Mouse (Mus musculus) midbrain, embryonic 12.5 days (tissue): ENCODE measurements around the gene Fbxo39. TPM values are rescaled to one million over a fixed set of nuclear protein-coding genes. Genes with fewer than 3 reads are reported as not detected.

Experiments
- ATAC-seq: fragments of 200-750 bp; cut with Nextera tagmentation; 2 replicates; pipeline ENCODE4 v1.8.0; 2017; ENCODE audit warnings: low read depth, moderate TSS enrichment, moderate library complexity; ENCODE audit not compliant: low FRiP score
- H3K27ac ChIP-seq: fragments of 300-500 bp; sonication (generic); replicated peaks from 2 replicates; pipeline ENCODE4 v1.5.1; 2016; ENCODE audit warnings: mild to moderate bottlenecking
- H3K27me3 ChIP-seq: fragments of 300-500 bp; sonication (generic); 2 replicates; pipeline ENCODE4 v1.6.1; 2016; ENCODE audit warnings: mild to moderate bottlenecking
- H3K36me3 ChIP-seq: fragments of 300-500 bp; sonication (generic); 2 replicates; pipeline ENCODE4 v1.6.1; 2016
- H3K4me1 ChIP-seq: fragments of 300-500 bp; sonication (generic); 2 replicates; pipeline ENCODE4 v1.6.1; 2016
- H3K4me2 ChIP-seq: fragments of 300-500 bp; sonication (generic); replicated peaks from 2 replicates; pipeline ENCODE4 v1.6.1; 2016; ENCODE audit warnings: mild to moderate bottlenecking, moderate library complexity
- H3K4me3 ChIP-seq: fragments of 300-500 bp; sonication (generic); 2 replicates; pipeline ENCODE4 v1.5.1; 2016; ENCODE audit warnings: mild to moderate bottlenecking
- H3K9ac ChIP-seq: fragments of 300-500 bp; sonication (generic); replicated peaks from 2 replicates; pipeline ENCODE4 v1.6.1; 2016; ENCODE audit warnings: mild to moderate bottlenecking, moderate library complexity
- H3K9me3 ChIP-seq: fragments of 300-500 bp; sonication (generic); 2 replicates; pipeline ENCODE4 v1.6.1; 2016; ENCODE audit warnings: mild to moderate bottlenecking
- WGBS: fragments of 180-500 bp; shearing (Covaris S2); methylation state at CpG from one replicate; pipeline ENCODE4 v1.1.7; 2016; 5-methylcytosine and 5-hydroxymethylcytosine counted together
- polyA plus RNA-seq: library from polyadenylated mRNA; unstranded; fragments of >200 nt; fragmentation: Nextera tagmentation; extraction: Ambion mirVana; gene quantifications from 2 replicates; pipeline ENCODE4 v1.2.1, GENCODE M21; 2016

Gene Fbxo39
- polyA plus RNA-seq, 1 experiment from 2014 or later: not detected

DNA sequence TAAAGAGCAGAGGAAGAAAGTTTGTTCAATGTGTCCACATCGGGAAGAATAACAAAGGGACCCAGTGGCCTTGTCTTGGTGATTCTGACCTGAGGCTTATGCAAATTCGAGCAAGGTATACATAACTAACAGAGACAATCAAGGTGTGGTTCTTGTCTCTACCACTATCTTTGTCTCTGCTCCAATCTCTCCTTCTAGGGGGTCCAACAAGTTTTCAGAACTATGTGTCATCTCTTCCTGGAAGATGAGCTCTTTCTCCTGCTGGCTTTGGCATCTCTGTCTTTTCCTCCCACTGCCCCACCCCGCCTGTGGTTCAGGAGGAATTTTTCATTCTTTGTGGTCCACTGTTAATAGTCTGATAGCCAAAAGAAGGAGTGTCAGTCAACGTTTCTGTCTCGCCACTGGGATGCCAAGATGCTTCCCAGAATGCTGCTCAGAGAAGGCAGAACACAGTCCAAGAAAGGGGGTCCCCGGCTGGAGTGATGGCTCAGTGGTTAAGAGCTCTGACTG is 28.2 kb upstream of the Fbxo39 start:
- no peak overlapping the region for H3K4me3 ChIP-seq
- H3K9ac ChIP-seq: no peak overlapping the region
- ATAC-seq: no peak
- H3K36me3 ChIP-seq: no peaks in the 10 kb centered on the region
- H3K27me3 ChIP-seq: no peaks in the 10 kb centered on the region
- H3K9me3 ChIP-seq: peaks cover 3% of the 10 kb centered on the region; the same call in 1 of the 2 replicates
- H3K4me2 ChIP-seq: no peak overlapping the region
- H3K27ac ChIP-seq: no peak overlapping the region
- WGBS: 81% methylated on average over 6 of the region's 6 CpGs
- no peaks in the 10 kb centered on the region for H3K4me1 ChIP-seq

DNA sequence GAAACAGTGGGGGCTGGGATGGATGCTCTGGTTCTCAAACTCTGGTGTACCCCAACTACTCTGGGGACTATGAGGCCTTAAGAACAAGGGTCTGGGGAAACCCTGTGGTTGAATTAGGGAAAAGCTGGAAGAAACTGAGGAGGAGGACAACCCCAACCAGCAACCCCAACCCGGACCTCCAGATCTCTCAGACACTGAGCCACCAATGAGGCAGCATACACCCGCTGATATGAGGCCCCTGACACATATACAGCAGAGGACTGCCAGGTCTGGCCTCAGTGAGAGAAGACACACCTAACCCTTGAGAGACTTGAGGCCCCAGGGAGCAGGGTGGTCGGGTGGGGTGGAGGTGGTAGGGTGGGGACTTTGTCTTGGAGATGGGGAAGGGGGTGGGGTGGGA is 27.6 kb upstream of the Fbxo39 start:
- 84% methylated on average over 3 of the region's 3 CpGs for WGBS
- no peak for ATAC-seq

DNA sequence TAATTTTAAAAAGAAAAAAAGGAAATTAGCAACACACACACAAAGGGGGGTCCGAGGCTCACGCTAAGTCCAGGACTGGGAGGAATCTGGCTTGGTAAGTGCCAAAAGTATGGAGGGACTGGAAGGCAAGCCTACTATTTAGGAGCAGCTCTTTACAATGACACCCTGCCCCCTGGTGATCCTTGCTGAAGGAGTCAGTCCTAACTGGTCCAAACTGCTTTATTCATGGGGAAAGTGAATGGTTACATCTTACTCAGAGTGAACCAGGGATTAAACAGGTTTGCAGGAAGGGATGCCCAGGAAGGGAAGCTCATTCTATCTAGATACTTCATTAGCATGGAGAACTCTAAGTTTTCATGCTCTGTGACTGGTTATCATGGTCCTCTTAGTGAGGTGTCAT is 27.1 kb upstream of the Fbxo39 start:
- Histone ChIP-seq H3K9ac (no peak overlapping the region), H3K4me2 (no peak overlapping the region), H3K36me3 (no peaks in the 10 kb centered on the region), H3K27me3 (no peaks in the 10 kb centered on the region), H3K4me3 (no peak overlapping the region), H3K27ac (no peak overlapping the region), H3K4me1 (no peaks in the 10 kb centered on the region), H3K9me3 (peaks cover 3% of the 10 kb centered on the region; the same call in 1 of the 2 replicates)
- 95% methylated on average over 2 of the region's 2 CpGs for WGBS
- no peak for ATAC-seq

More for the DNA sequence above, 27.6 kb upstream of the Fbxo39 start:
- Histone ChIP-seq H3K9ac (no peak overlapping the region), H3K4me3 (no peak overlapping the region), H3K36me3 (no peaks in the 10 kb centered on the region), H3K4me2 (no peak overlapping the region), H3K27ac (no peak overlapping the region), H3K9me3 (peaks cover 3% of the 10 kb centered on the region; the same call in 1 of the 2 replicates), H3K27me3 (no peaks in the 10 kb centered on the region), H3K4me1 (no peaks in the 10 kb centered on the region)

DNA sequence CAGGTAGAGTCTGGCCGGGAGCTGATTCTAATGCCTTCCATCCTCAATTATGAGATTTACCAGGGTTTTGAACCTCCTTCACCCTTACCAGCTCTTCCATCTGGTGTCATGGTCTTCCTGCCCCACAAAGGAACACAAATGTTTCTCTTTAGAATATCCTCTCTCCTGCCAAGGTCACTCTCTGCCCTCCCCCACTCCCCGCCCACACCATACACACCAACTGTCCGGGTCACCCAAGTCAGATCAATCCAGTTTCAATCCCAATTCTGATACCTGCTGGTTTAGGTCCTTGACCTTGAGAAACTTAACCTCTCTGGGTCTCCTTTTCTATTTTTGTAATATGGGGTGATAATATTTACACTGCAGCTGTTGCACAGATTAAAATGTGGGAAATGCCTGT is 26.7 kb upstream of the Fbxo39 start:
- ATAC-seq: no peak
- 82% methylated on average over 3 of the region's 3 CpGs for WGBS
- Histone ChIP-seq H3K9ac (no peak overlapping the region), H3K4me3 (no peak overlapping the region), H3K9me3 (peaks cover 3% of the 10 kb centered on the region; the same call in 1 of the 2 replicates), H3K4me1 (no peaks in the 10 kb centered on the region), H3K36me3 (no peaks in the 10 kb centered on the region), H3K4me2 (no peak overlapping the region), H3K27me3 (no peaks in the 10 kb centered on the region), H3K27ac (no peak overlapping the region)

DNA sequence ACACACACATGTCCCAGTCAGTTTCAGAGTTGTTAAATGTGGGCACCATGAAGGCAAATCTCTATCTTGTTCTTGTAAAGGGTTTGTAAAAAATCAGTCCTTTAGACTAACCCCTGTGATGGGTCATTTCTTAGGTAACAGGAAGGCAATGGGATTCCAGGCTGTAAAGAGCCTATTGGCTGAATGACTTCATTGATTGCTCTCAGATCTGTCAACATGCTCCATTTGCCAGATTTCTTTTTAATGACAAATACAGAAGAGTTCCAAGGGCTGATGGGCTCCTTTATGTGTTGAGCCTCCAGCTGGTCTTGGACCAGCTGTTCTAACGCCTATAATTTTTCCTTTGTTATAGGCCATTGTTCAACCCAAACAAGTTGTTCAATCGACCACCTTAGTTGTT is 21.1 kb upstream of the Fbxo39 start:
- peaks cover 3% of the 10 kb centered on the region; the same call in 1 of the 2 replicates for H3K9me3 ChIP-seq
- no peak overlapping the region for H3K9ac ChIP-seq
- H3K36me3 ChIP-seq: no peaks in the 10 kb centered on the region
- no peaks in the 10 kb centered on the region for H3K4me1 ChIP-seq
- no peaks in the 10 kb centered on the region for H3K27me3 ChIP-seq
- no peak overlapping the region for H3K4me2 ChIP-seq
- H3K4me3 ChIP-seq: no peak overlapping the region
- no peak overlapping the region for H3K27ac ChIP-seq
- no peak for ATAC-seq
- WGBS: 71% methylated on average over 2 of the region's 2 CpGs

DNA sequence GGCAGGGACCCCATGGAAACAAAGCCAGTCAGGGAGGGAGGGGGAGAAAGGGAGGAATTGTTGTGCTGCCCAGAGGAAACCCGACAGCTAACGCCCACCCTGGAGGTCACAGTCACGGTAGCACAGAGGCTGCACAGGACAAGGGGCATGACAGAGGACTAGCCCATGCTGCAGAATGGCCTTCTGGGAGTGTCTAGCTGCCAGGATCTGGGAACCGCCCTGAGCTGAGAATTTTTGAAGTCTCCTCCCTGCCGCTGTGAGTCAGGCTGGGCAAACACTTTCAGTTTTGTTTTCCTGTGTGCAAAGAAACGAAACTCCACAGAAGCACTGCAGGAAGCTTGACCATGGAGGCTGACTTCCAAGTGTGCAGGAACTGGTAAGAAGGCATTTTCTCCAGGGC is 12.9 kb upstream of the Fbxo39 start, which contains the start of gene Xaf1:
Gene Xaf1 (plus strand): TSS at position 296 of the 400 bp plus-strand sequence.
- no peak within 1 kb of the TSS for H3K4me2 ChIP-seq
- no peaks in the 10 kb centered on the region for H3K27me3 ChIP-seq
- no peaks in the 10 kb centered on the region for H3K9me3 ChIP-seq
- H3K4me1 ChIP-seq: peaks cover 4% of the 10 kb centered on the region; the same call in 1 of the 2 replicates
- no peak within 1 kb of the TSS for H3K27ac ChIP-seq
- ATAC-seq: no peak
- H3K36me3 ChIP-seq: no peaks in the 10 kb centered on the region
- 33% methylated on average over 6 of the region's 6 CpGs for WGBS
- no peak within 1 kb of the TSS for H3K9ac ChIP-seq
- H3K4me3 ChIP-seq: no peak within 1 kb of the TSS

DNA sequence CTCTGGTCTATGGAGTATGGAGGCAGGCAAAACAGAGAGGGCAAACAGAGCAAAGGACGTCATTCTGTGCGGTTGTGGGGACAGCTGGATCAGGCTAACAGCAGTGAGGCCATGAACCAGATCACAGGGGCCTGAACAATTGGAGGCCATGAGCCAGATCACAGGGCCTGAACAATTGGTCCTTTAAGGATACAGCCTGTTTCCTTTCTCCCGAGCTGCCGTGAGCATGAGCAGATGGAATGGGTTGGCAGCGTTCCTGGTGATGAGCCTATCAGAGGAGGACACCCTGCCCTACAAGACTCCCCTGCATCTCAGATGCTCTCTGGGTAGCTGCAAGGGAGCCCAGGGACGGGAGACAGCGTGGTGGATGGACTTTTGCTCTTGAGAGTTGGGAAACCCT is 12.0 kb upstream of the Fbxo39 start:
- no peak for ATAC-seq
- no peaks in the 10 kb centered on the region for H3K27me3 ChIP-seq
- H3K9ac ChIP-seq: no peak overlapping the region
- H3K27ac ChIP-seq: no peak overlapping the region
- no peaks in the 10 kb centered on the region for H3K9me3 ChIP-seq
- H3K4me3 ChIP-seq: no peak overlapping the region
- no peak overlapping the region for H3K4me2 ChIP-seq
- peaks cover 4% of the 10 kb centered on the region; the same call in 1 of the 2 replicates for H3K4me1 ChIP-seq
- 85% methylated on average over 7 of the region's 7 CpGs for WGBS
- no peaks in the 10 kb centered on the region for H3K36me3 ChIP-seq

DNA sequence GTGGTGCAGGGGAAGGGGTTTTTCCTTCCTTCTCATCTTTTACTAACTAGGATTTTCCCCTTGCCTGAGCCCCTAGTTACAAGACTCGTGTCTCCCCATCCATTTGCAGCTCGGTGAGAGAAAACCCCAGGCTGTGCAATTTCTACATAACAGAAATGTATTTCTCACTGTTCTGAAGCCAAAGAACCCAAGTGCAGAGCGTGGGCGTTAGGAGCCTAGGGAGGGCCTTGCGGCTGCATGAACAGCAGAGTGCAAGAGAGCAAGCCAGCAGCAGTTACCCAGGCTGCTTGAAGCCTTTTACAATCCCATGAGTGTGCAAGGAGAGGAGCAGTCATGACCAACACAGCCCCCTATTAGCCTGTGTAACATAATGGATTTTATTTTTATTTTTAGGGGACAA is 6.8 kb upstream of the Fbxo39 start:
- H3K9ac ChIP-seq: no peak overlapping the region
- H3K27ac ChIP-seq: no peak overlapping the region
- no peak overlapping the region for H3K4me3 ChIP-seq
- peaks cover 4% of the 10 kb centered on the region; the same call in 1 of the 2 replicates for H3K27me3 ChIP-seq
- H3K9me3 ChIP-seq: no peaks in the 10 kb centered on the region
- no peak for ATAC-seq
- no peak overlapping the region for H3K4me2 ChIP-seq
- H3K4me1 ChIP-seq: no peaks in the 10 kb centered on the region
- H3K36me3 ChIP-seq: no peaks in the 10 kb centered on the region
- whole genome bisulfite sequencing: 84% methylated on average over 5 of the region's 5 CpGs

DNA sequence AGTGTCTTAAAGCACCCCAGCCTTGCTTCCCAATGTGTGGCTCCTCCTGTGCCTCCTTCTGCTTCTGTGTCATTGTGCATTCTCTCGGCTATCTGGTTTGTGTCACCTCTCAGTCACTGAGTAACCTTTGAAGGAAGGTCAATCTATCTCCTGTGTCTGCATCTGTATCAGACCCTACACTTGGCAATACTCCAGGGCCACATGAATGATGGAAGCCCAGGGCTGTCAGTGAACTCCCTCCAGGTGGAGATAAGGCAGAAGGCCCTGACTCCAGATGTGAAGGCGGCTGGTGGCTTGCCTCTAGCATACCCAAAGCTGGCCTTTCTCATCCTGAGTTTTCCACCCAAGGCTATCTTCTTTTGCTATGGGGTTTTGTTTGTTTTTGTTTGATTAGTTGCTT is 5.3 kb upstream of the Fbxo39 start:
- 76% methylated on average over 2 of the region's 2 CpGs for WGBS
- H3K36me3 ChIP-seq: no peaks in the 10 kb centered on the region
- H3K4me2 ChIP-seq: no peak overlapping the region
- no peaks in the 10 kb centered on the region for H3K9me3 ChIP-seq
- H3K27me3 ChIP-seq: peaks cover 17% of the 10 kb centered on the region
- H3K4me1 ChIP-seq: no peaks in the 10 kb centered on the region
- no peak for ATAC-seq
- H3K9ac ChIP-seq: no peak overlapping the region
- H3K27ac ChIP-seq: no peak overlapping the region
- H3K4me3 ChIP-seq: no peak overlapping the region

DNA sequence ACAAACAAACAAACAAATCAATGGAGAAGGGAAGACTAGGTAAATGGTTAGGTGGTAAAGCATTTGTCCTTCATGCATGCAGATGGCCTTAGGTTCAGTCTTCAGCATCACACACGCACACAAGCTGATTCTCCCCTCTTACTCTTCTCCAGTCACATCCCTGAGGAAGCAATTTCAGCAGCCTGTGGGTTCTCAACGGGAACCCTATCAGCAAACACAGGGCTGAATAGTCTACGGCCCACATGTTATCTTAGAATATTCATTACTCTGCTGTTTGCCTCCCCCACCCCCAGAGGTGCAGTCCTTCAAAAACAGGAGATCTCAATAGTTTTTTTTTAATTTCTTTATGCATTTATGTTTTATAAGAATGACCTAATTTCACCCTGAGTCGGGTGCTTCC is 3.8 kb upstream of the Fbxo39 start:
- Histone ChIP-seq H3K27me3 (peaks cover 32% of the 10 kb centered on the region), H3K9me3 (no peaks in the 10 kb centered on the region), H3K36me3 (no peaks in the 10 kb centered on the region), H3K27ac (no peak overlapping the region), H3K4me1 (0 out of 2 replicates have a peak, but pooled peaks cover 4% of the 10 kb centered on the region), H3K4me3 (no peak overlapping the region), H3K9ac (no peak overlapping the region), H3K4me2 (no peak overlapping the region)
- 82% methylated on average over 4 of the region's 4 CpGs for WGBS
- no peak for ATAC-seq

DNA sequence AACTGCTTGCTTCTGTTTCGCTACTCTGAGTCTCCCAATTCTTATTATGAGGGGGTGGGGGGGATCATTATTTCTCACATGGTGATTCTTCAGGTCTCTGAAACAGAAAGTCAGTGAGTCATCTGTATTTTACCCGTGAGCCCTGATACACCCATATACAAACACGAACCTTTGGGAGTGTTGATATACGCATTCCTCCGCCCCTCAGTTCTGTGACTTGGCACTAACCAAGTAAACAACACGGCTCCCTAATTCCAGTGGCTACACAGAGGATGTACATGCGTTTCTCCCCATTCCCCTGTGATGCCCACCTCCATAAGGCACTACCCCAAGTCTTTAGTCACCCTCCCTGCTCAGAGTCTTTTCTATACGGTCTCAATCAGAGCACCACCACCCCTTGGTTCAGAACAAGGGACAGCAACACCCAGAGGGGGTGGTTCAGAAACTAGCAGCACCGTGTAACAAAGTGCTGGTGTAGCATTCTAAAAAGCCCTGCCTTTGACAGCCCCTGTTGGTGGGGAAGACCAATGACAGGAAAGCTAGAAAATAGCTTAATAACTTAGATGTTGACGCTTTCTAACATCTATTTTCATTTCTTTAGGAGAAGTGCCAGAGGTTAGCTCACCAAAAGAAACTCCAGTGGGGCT is 2.8 kb upstream of the Fbxo39 start:
- WGBS: 82% methylated on average over 10 of the region's 10 CpGs
- no peak overlapping the region for H3K27ac ChIP-seq
- peaks cover 35% of the 10 kb centered on the region for H3K27me3 ChIP-seq
- 0 out of 2 replicates have a peak, but pooled peaks cover 4% of the 10 kb centered on the region for H3K4me1 ChIP-seq
- H3K36me3 ChIP-seq: no peaks in the 10 kb centered on the region
- H3K9ac ChIP-seq: no peak overlapping the region
- ATAC-seq: no peak
- H3K4me3 ChIP-seq: no peak overlapping the region
- no peak overlapping the region for H3K4me2 ChIP-seq
- H3K9me3 ChIP-seq: no peaks in the 10 kb centered on the region

DNA sequence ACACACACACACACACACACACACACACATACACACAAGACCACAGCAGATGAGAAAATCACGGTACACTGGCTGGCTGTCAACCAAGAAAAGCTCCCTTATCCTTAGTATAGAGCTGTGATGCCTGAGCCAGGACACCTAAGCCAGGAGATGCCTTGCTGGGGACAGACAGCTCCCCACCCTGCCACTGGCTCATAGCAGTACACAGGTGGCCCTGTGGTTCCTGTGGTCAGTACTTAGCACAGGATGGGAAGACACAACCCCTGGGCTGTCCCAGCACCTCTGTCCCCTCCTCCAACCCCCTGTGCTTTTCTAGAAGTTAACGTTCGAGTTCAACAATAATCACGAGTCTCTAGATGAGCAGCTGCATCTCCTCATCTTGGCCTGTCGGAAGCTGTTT is 3.8 kb downstream of the Fbxo39 start:
- Histone ChIP-seq H3K4me3 (no peak overlapping the region), H3K9ac (no peak overlapping the region), H3K4me1 (0 out of 2 replicates have a peak, but pooled peaks cover 4% of the 10 kb centered on the region), H3K36me3 (no peaks in the 10 kb centered on the region), H3K4me2 (no peak overlapping the region), H3K27ac (no peak overlapping the region), H3K27me3 (peaks cover 34% of the 10 kb centered on the region), H3K9me3 (no peaks in the 10 kb centered on the region)
- WGBS: 75% methylated on average over 5 of the region's 5 CpGs
- ATAC-seq: no peak
